Mouse (Mus musculus) MN1 (cell line): ENCODE results near the gene Klc1.

Experiments
- DNase-seq: peaks from one replicate; pipeline ENCODE4 v3.0.0-alpha.2; 2016; ENCODE audit warnings: low spot score

Gene Klc1

DNA sequence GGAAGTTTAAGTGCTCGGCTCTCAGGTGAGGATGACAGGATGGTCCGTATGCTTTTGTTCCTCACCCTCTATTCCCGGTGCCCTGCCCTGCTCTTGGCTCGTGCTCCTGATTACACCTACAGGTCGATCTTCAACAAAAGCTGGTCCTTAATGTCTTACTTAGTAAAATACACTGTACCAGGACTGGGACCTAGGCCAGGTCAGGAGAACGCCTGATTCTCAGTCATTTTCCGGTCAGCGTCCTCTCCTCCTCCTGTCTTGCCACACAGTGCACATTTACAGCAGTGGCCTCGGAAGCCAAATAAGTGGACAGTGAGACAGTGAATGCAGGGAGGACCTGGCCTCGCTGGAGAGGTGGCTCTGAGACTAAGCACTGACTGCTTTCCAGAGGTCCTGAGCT lies 12.0 kb downstream of the Klc1 start:
- DNase-seq, result no peak

DNA sequence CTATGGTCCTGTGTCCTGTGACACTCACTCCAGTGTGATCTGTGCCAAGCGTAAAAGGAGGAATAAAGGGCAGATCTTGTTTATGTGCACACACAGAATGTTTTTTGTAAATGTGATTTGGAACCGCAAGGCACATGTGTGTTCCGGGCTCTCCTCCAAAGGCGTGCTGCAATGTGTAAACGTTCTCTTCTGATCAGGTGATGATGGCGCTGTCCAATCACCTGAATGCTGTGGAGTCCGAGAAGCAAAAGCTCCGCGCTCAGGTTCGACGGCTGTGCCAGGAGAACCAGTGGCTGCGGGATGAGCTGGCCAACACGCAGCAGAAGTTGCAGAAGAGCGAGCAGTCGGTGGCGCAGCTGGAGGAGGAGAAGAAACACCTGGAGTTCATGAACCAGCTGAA lies 15.5 kb downstream of the Klc1 start:
- no peak for DNase-seq

- DNase-seq, result no peak
Observed at GRCm38 (mm10) chr12:111774845-111775244, 16.2 kb downstream of the Klc1 start.

DNA sequence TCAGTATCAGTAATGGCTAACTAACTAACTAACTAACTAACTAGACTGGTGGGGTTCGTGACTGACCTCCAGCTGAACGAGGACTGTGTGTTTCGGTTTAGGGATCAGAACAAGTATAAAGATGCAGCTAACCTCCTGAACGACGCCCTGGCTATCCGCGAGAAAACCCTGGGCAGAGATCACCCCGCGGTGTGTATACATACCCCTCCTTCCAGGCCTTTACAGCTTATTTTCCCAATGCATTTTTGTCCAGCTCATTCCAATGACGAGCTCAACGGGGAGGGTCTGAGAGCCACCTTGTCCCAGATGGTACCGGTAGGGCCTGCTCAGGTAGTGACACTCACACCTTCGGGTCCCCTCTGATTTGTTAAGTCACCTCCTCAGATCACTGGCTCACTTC lies 19.3 kb downstream of the Klc1 start:
- DNase-seq, result no peak

DNA sequence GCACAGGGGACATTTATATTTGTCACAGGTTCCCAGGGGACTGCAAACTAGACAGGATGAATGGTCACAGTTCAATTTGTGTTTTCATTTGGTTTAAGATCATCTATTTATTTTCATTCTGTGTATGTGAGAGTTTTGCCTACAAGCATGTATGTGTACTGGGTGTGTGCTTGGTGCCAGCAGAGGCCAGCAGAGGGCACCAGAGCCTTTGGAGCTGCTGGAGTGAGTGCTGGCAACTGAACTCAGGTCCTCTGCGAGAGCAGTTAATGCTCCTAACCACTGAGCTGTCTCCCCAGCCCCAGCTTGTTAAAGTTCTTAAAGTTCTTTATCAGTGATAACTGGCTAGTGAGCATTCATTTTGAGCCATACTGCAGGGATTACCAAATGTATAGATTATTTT lies 20.9 kb downstream of the Klc1 start:
- DNase-seq, result no peak

DNA sequence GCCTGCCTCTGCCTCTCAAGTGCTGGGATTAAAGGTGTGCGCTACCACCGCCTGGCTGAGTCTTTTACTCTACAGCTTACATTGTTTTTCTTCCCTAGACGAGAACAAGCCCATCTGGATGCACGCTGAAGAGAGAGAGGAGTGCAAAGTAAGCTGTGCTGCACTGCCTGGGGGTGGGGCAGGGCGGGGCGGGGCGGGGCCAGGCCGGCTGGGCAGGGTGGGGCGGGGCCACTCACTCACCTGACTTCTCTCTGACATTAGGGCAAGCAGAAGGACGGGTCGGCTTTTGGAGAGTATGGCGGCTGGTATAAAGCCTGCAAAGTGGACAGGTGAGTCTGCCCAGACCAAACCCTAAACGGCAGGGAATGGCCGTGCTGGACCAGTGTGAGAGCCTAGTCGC lies 26.5 kb downstream of the Klc1 start:
- no peak for DNase-seq

DNA sequence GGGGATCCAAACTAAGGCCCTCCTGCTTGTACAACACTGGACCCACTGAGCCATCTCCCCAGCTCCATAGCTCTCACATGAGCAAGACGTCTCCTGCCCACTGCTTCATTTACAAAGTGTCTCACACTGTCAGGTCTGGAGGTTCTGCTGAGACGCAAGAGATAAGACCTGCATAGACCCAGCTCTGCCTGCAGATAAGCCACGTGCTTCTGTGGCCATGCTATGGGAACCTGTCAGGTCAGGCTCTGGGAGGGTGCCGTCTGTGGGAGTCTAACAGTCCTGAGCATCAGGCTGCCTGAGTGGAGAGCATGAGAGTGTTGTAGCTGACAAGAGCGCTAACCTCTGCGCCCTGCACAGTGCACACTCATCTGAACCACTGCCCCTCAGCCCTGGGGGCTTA lies 28.4 kb downstream of the Klc1 start:
- DNase-seq, result no peak

- DNase-seq, result no peak
Observed at GRCm38 (mm10) chr12:111790090-111790489, 31.4 kb downstream of the Klc1 start.

DNA sequence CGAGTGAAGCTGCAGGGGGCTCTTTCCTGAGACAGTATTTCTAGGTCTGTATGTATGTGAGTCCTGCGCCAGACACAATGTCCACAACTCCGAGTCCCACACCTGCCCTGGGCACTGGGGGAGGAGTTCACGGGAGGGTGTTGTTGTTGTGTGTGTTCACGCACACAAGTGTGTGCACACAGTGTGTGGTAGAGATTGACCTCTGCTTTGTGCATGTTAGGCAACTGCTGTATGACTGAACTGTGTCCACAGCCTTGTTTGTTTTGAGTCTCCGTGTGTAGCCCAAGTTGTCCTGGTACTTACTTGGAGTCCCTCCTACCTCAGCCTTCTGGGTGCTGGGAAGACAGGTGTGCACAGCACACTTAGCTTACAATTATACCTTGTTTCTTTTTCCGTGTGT lies 32.0 kb downstream of the Klc1 start:
- no peak for DNase-seq

DNA sequence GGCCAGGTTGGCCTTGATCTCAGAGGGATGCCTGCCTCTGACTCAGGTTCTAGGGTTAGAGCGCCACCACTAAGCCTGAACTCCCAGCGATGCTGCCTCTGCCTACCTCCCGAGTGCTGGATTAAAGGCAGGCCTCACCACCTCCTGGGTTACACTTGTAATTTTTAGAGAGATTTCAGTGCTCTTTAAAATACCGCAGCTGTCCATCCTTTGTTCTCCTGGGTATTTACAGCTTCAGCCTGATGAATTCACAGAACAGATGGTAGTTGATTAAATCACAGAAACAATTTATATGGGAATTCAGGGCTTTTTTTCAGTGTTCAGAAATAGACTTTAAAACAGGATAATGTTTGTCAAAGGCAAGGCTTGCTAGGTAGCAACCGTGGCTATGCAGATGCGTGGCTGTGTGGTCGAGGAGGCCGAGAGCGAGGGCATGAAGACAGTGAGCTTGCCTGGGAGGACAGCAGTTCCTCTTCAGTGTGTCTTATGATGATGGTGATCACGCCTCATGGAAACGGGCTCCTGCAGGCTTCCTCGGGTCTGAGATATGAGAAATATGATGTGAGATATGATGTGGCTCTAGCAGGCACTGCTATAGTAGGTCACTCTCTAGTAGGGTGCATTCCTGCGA lies 32.9 kb downstream of the Klc1 start:
- peak; percentile 30 for DNase-seq

GRCm38 (mm10) chr12:111794102-111794501 lies 35.5 kb downstream of the Klc1 start:
- peak; percentile 37 for DNase-seq

DNA sequence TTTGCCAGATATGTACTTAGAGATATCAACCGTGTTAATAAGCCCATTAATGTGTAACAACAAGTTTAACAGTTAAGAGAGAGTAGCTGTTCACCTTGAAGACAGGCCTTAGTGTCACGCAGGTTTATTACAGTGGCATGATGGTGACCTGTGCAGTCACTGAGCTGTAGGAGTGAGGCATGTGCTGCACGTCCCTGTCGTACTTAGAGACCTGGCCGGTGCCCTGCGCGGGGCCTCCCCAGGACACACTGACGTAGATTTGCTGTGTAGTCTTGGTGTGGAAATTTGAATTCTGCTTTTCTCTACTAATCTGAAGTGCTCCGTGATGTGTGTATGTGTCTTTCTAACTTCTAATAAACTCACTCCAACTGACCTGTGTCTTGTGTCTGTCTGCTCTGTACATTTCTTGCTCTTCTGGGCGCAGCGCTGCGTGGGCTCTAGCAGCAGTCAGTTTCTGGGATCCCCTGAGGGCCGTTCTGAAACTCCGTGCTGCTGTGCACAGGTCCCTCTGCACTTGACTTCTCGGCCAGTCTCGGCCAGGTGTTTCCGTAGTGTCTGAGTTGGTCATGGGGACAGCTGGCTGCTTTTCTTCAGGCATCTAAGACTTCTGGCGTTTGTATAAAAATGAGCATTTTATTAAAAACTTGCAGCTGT lies 36.0 kb downstream of the Klc1 start:
- DNase-seq, result no peak

- DNase-seq, result no peak
Observed at GRCm38 (mm10) chr12:111795180-111795895, 36.7 kb downstream of the Klc1 start.

- peak; percentile 37 for DNase-seq
Observed at GRCm38 (mm10) chr12:111797251-111797650, 38.6 kb downstream of the Klc1 start.

- DNase-seq, result no peak
Observed at GRCm38 (mm10) chr12:111798493-111798892, 39.8 kb downstream of the Klc1 start.

- no peak for DNase-seq
Observed at GRCm38 (mm10) chr12:111800459-111801183, 42.0 kb downstream of the Klc1 start.

- no peak for DNase-seq
Observed at GRCm38 (mm10) chr12:111803538-111803937, 44.9 kb downstream of the Klc1 start.

DNA sequence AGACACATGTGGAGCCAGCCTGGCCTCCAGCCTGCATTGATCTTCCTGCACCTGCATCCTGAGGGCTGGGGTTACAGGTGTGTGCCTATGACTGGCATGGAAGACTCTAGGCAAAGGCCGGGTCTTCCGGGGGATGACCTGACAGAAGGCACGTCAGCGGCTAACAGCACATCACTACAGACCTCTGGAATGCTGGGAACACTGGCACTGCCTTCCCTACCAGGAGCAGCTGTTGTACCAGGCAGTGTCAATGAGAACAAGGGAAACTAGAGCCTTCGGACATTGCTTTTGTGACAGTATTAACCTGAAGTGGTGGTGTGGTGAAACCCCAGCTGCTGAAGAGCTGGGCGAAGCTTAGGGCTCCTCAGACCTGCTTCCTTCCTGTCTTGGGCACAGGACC lies 50.1 kb downstream of the Klc1 start:
- no peak for DNase-seq

- peak; percentile 86 for DNase-seq
Observed at GRCm38 (mm10) chr12:111809762-111810161, 51.1 kb downstream of the Klc1 start.

- DNase-seq, result no peak
Observed at GRCm38 (mm10) chr12:111812075-111812474, 53.4 kb downstream of the Klc1 start.

GRCm38 (mm10) chr12:111812611-111813010 lies 54.0 kb downstream of the Klc1 start:
- no peak for DNase-seq

GRCm38 (mm10) chr12:111813111-111813765 lies 54.6 kb downstream of the Klc1 start:
- peak; percentile 33 for DNase-seq
